Mouse (Mus musculus) spleen, adult 2 months (tissue): ENCODE results near the gene Asxl1.

Source experiments
- CTCF ChIP-seq: fragments of 200-500 bp; IDR thresholded peaks from 2 replicates; pipeline ENCODE4 v1.5.1; 2011; ENCODE audit warnings: mild to moderate bottlenecking, inconsistent platforms; ENCODE audit not compliant: insufficient read depth, insufficient read length, insufficient replicate concordance; ENCODE audit errors: extremely low read depth
- POLR2A ChIP-seq: fragments of 200-500 bp; IDR thresholded peaks from 2 replicates; pipeline ENCODE4 v1.6.1; 2011; ENCODE audit warnings: low read depth, low read length, inconsistent platforms

DNA sequence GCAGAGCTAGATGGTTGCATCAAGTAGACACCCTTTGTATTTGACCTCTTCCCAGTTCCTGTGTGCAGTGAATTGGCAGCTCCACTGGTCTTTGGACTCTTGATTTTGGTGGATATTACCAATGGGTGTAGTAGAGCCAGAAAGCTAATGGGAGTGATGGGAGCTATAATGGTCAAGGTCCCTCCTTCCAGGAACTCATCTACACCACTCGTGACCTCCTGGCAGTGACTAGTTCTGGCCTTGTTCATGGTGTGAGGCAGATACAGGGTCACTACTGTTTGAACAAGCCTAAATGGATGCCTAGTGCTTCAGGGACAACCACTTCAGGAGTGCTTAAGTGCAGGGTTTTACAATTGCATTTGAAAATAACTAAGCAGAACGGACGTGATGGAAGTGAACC, 58.4 kb downstream of the Asxl1 start:
- TF ChIP-seq POLR2A, result no peak
- TF ChIP-seq CTCF, result no peak
